Mouse (Mus musculus) heart, postnatal 0 days (tissue): Measurements from ENCODE around the gene Hmces. TPM values are rescaled to one million over a fixed set of nuclear protein-coding genes. Genes with fewer than 3 reads are reported as not detected.

Source experiments
- ATAC-seq: fragments of 200-750 bp; cut with Nextera tagmentation; 2 replicates; pipeline ENCODE4 v1.8.0; 2017; ENCODE audit warnings: low read depth, moderate number of reproducible peaks, moderate library complexity; ENCODE audit not compliant: insufficient read depth
- DNase-seq: peaks from one replicate; pipeline ENCODE4 v3.0.0-alpha.2; 2016; ENCODE audit warnings: low spot score
- H3K27ac ChIP-seq: fragments of 300-500 bp; sonication (generic); 2 replicates; pipeline ENCODE4 v1.5.1; 2014; ENCODE audit warnings: low read depth, mild to moderate bottlenecking
- H3K27me3 ChIP-seq: fragments of 300-500 bp; sonication (generic); 2 replicates; pipeline ENCODE4 v1.6.1; 2014; ENCODE audit warnings: low read length, mixed read lengths; ENCODE audit not compliant: control insufficient read depth, insufficient read depth
- H3K36me3 ChIP-seq: fragments of 300-500 bp; sonication (generic); replicated peaks from 2 replicates; pipeline ENCODE4 v1.6.1; 2014; ENCODE audit warnings: low read length, mixed read lengths; ENCODE audit not compliant: control insufficient read depth, insufficient read depth
- H3K4me1 ChIP-seq: fragments of 300-500 bp; sonication (generic); 2 replicates; pipeline ENCODE4 v1.6.1; 2014; ENCODE audit warnings: antibody characterized with exemption; ENCODE audit not compliant: control insufficient read depth, insufficient read depth
- H3K4me2 ChIP-seq: fragments of 300-500 bp; sonication (generic); 2 replicates; pipeline ENCODE4 v1.6.1; 2014; ENCODE audit warnings: low read depth, mild to moderate bottlenecking, low read length, moderate library complexity
- H3K4me3 ChIP-seq: fragments of 300-500 bp; sonication (generic); 2 replicates; pipeline ENCODE4 v1.5.1; 2014; ENCODE audit warnings: low read depth, low read length
- H3K9ac ChIP-seq: fragments of 300-500 bp; sonication (generic); replicated peaks from 2 replicates; pipeline ENCODE4 v1.6.1; 2014; ENCODE audit warnings: low read depth, low read length, mixed read lengths
- H3K9me3 ChIP-seq: fragments of 300-500 bp; sonication (generic); replicated peaks from 2 replicates; pipeline ENCODE4 v1.6.1; 2016; ENCODE audit warnings: low read length; ENCODE audit not compliant: control insufficient read depth
- CTCF ChIP-seq: IDR thresholded peaks from 2 replicates; pipeline ENCODE4 v1.5.1; 2016; ENCODE audit warnings: antibody characterized with exemption, control low read depth, low read depth
- EP300 ChIP-seq: IDR thresholded peaks from 2 replicates; pipeline ENCODE4 v1.6.1; 2016; ENCODE audit warnings: antibody characterized with exemption, low read depth
- WGBS: fragments of 180-500 bp; shearing (Covaris S2); extraction: QIAGEN DNeasy Blood & Tissue Kit; methylation state at CpG from one replicate; pipeline ENCODE4 v1.1.7; 2014; 5-methylcytosine and 5-hydroxymethylcytosine counted together
- polyA plus RNA-seq: library from polyadenylated mRNA; unstranded; fragments of >200 nt; fragmentation: Nextera tagmentation; extraction: Ambion mirVana; gene quantifications from 2 replicates; pipeline ENCODE4 v1.2.1, GENCODE M21; 2015
- total RNA-seq: library from RNA; depleted of rRNA; stranded (reverse); fragments of >200 nt; gene quantifications from 2 replicates; pipeline ENCODE4 v1.2.3, GENCODE M21; 2014; ENCODE audit warnings: low replicate concordance

The Hmces gene
- total and polyA plus RNA-seq, 2 experiments from 2014 or later: 16.2 to 40.9 TPM

GRCm38 (mm10) chr6:87893931-87894330 is 19.8 kb upstream of the Hmces start:
- peaks cover 93% of the 10 kb centered on the region for H3K36me3 ChIP-seq
- no peak overlapping the region for H3K9ac ChIP-seq
- DNase-seq (no peak), ATAC-seq (no peak)
- whole genome bisulfite sequencing: 86% methylated on average over 7 of the region's 7 CpGs
- H3K4me2 ChIP-seq: no peak overlapping the region
- H3K4me1 ChIP-seq: peaks cover under 1% of the 10 kb centered on the region
- no peak overlapping the region for H3K27ac ChIP-seq
- no peak overlapping the region for H3K4me3 ChIP-seq
- no peaks in the 10 kb centered on the region for H3K9me3 ChIP-seq
- no peak for TF ChIP-seq EP300
- TF ChIP-seq CTCF: no peak
- H3K27me3 ChIP-seq: no peaks in the 10 kb centered on the region

- no peak for ATAC-seq
- TF ChIP-seq CTCF (no peak), EP300 (no peak)
- H3K36me3 ChIP-seq: peaks cover 94% of the 10 kb centered on the region
These were observed 15.7 kb upstream of the Hmces start for GRCm38 (mm10) chr6:87898028-87898427.

GRCm38 (mm10) chr6:87906632-87907031 is 7.1 kb upstream of the Hmces start:
- Histone ChIP-seq H3K36me3 (peaks cover 96% of the 10 kb centered on the region), H3K4me1 (no peaks in the 10 kb centered on the region), H3K27me3 (no peaks in the 10 kb centered on the region), H3K27ac (no peak overlapping the region), H3K4me2 (no peak overlapping the region), H3K9me3 (no peaks in the 10 kb centered on the region), H3K4me3 (no peak overlapping the region), H3K9ac (no peak overlapping the region)
- no peak for ATAC-seq
- no peak for DNase-seq
- TF ChIP-seq CTCF: peak; percentile 39
- TF ChIP-seq EP300: no peak
- WGBS: 65% methylated on average over 5 of the region's 5 CpGs

More at GRCm38 (mm10) chr6:87898028-87898427, 15.7 kb upstream of the Hmces start:
- H3K4me3 ChIP-seq: no peak overlapping the region
- H3K9me3 ChIP-seq: no peaks in the 10 kb centered on the region
- H3K27ac ChIP-seq: no peak overlapping the region
- no peaks in the 10 kb centered on the region for H3K27me3 ChIP-seq
- no peak overlapping the region for H3K4me2 ChIP-seq
- H3K9ac ChIP-seq: no peak overlapping the region
- WGBS: 92% methylated on average over 10 of the region's 10 CpGs
- no peaks in the 10 kb centered on the region for H3K4me1 ChIP-seq
- no peak for DNase-seq

- no peak for ATAC-seq
- WGBS: 88% methylated on average over 6 of the region's 6 CpGs
- Histone ChIP-seq H3K9ac (no peak overlapping the region), H3K27me3 (no peaks in the 10 kb centered on the region), H3K4me3 (no peak overlapping the region), H3K36me3 (peaks cover 84% of the 10 kb centered on the region), H3K9me3 (no peaks in the 10 kb centered on the region), H3K4me2 (no peak overlapping the region), H3K27ac (no peak overlapping the region), H3K4me1 (no peaks in the 10 kb centered on the region)
- DNase-seq: no peak
- TF ChIP-seq CTCF: no peak
- no peak for TF ChIP-seq EP300
These were observed 4.6 kb upstream of the Hmces start for GRCm38 (mm10) chr6:87909181-87909580.

GRCm38 (mm10) chr6:87911559-87911958 is 2.2 kb upstream of the Hmces start:
- Histone ChIP-seq H3K27me3 (no peaks in the 10 kb centered on the region), H3K9ac (no peak overlapping the region)
- ATAC-seq: no peak

GRCm38 (mm10) chr6:87914326-87915102 is 779 bp downstream of the Hmces start:
- 4% methylated on average over 35 of the region's 35 CpGs for WGBS
- H3K9ac ChIP-seq: peak overlapping the region; percentile 81
- no peaks in the 10 kb centered on the region for H3K9me3 ChIP-seq
- H3K36me3 ChIP-seq: peaks cover 68% of the 10 kb centered on the region
- TF ChIP-seq EP300 (no peak), CTCF (no peak)
- peak; percentile 18 for DNase-seq
- H3K4me3 ChIP-seq: peak overlapping the region; percentile 85
- peak overlapping the region; percentile 90 for H3K4me2 ChIP-seq
- ATAC-seq: peak; percentile 53
- no peaks in the 10 kb centered on the region for H3K27me3 ChIP-seq
- H3K4me1 ChIP-seq: 0 out of 2 replicates have a peak, but pooled peaks cover 6% of the 10 kb centered on the region
- H3K27ac ChIP-seq: peak overlapping the region; percentile 80

More at GRCm38 (mm10) chr6:87911559-87911958, 2.2 kb upstream of the Hmces start:
- Histone ChIP-seq H3K4me3 (no peak overlapping the region), H3K36me3 (peaks cover 67% of the 10 kb centered on the region), H3K9me3 (no peaks in the 10 kb centered on the region), H3K4me1 (0 out of 2 replicates have a peak, but pooled peaks cover 6% of the 10 kb centered on the region), H3K27ac (no peak overlapping the region), H3K4me2 (no peak overlapping the region)
- TF ChIP-seq CTCF (no peak), EP300 (no peak)
- no peak for DNase-seq
- 68% methylated on average over 6 of the region's 6 CpGs for WGBS
